Mouse (Mus musculus) embryonic fibroblast, embryonic 13.5 days (primary cell): ENCODE data around the gene Tgm4. TPM values are rescaled to one million over a fixed set of nuclear protein-coding genes. Genes with fewer than 3 reads are reported as not detected.

Source experiments
- H3K27ac ChIP-seq: 2 replicates; pipeline ENCODE4 v1.5.1; 2012; ENCODE audit warnings: low read length, control low read depth, inconsistent platforms; ENCODE audit not compliant: insufficient read depth
- H3K4me1 ChIP-seq: 2 replicates; pipeline ENCODE4 v1.6.1; 2011; ENCODE audit warnings: low read length; ENCODE audit not compliant: control insufficient read depth, insufficient read depth
- H3K4me3 ChIP-seq: 2 replicates; pipeline ENCODE4 v1.5.1; 2011; ENCODE audit warnings: mild to moderate bottlenecking, control low read depth, low read length; ENCODE audit not compliant: insufficient read depth
- CTCF ChIP-seq: IDR thresholded peaks from 2 replicates; pipeline ENCODE4 v1.5.1; 2011; ENCODE audit warnings: mild to moderate bottlenecking, control low read depth, low read length, moderate library complexity, borderline replicate concordance; ENCODE audit not compliant: insufficient read depth
- POLR2A ChIP-seq: IDR thresholded peaks from 2 replicates; pipeline ENCODE4 v1.6.1; 2011; ENCODE audit warnings: low read depth, mild to moderate bottlenecking, control low read depth, low read length, moderate library complexity
- polyA plus RNA-seq: library from polyadenylated mRNA; stranded (reverse); fragments of >200 nt; gene quantifications from 2 replicates; pipeline ENCODE4 v1.2.4, GENCODE M21; 2011; ENCODE audit warnings: low read depth; ENCODE audit not compliant: missing spikeins, insufficient read length

Tgm4 gene
- polyA plus RNA-seq, 1 experiment: not detected

DNA sequence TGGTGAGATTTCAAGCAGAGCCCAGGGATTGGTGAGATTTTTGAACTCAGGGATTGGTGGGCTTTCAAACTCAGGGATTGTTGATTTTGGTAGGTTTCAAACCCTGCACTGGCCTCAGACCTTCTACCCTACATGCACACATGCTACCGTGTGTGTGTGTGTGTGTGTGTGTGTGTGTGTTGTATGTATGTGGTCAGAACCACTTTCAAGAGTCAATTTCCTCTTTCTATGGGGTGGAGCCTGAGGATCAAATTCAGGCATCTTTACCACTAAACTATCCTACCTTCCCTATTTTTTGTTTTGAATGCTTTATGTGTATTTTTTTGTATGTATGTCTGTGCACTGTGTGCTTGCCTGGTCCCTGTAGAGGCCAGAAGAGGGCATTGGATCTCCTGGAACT is 13.1 kb downstream of the Tgm4 start:
- no peak overlapping the region for H3K4me3 ChIP-seq
- TF ChIP-seq POLR2A: no peak
- no peak for TF ChIP-seq CTCF

GRCm38 (mm10) chr9:123058724-123059292 is 24.3 kb downstream of the Tgm4 start:
- Histone ChIP-seq H3K27ac (no peak overlapping the region), H3K4me1 (no peaks in the 10 kb centered on the region)
- TF ChIP-seq POLR2A (no peak), CTCF (no peak)

More for the DNA sequence above, 13.1 kb downstream of the Tgm4 start:
- Histone ChIP-seq H3K27ac (no peak overlapping the region), H3K4me1 (no peaks in the 10 kb centered on the region)

DNA sequence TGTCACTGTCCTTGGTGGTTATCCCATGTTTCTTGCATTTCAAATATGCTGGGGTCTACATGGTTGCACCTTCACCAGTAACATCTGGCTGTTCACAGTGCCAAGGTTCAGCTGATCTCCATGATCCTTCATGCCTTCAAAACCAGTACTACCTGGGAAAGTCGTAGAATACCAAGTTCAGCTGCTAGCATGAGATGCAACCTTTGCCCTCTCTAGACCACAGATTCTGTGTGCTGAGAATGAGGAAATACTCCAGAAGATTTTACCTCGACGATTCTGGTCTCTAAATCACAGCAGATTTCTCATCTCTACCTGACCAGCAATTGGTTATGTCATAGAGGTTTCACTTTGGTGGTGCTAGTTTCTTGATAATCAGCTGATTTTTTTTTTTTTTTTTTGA is 25.6 kb downstream of the Tgm4 start:
- H3K4me3 ChIP-seq: no peak overlapping the region
- no peak overlapping the region for H3K27ac ChIP-seq
- TF ChIP-seq POLR2A: no peak
- TF ChIP-seq CTCF: no peak
- no peaks in the 10 kb centered on the region for H3K4me1 ChIP-seq

More at GRCm38 (mm10) chr9:123058724-123059292, 24.3 kb downstream of the Tgm4 start:
- H3K4me3 ChIP-seq: no peak overlapping the region

GRCm38 (mm10) chr9:123079149-123079548 is 44.6 kb downstream of the Tgm4 start:
- TF ChIP-seq CTCF (no peak), POLR2A (no peak)
- Histone ChIP-seq H3K27ac (no peak overlapping the region), H3K4me3 (no peak overlapping the region), H3K4me1 (no peaks in the 10 kb centered on the region)

DNA sequence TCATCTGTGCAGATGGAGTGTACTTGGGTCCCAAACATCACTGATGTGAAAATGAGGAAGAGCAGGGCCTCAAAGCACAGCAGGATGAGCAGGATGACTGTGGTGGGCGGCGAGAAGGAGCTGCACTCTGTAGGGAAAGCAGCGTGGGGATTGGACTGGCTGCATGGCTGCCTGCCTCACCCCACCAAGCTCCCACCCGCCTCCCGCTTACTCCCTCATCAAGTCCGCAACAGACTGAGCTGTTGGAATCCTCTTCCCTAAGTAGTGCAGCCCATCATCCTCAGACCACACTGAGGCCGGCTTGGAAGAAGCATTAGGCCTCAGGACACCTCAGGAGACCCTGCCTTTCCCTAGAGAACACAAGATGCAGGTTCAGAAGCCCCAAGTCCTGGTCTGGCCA is 45.8 kb downstream of the Tgm4 start:
- H3K4me3 ChIP-seq: no peak overlapping the region
- no peak overlapping the region for H3K27ac ChIP-seq
- H3K4me1 ChIP-seq: no peaks in the 10 kb centered on the region
- TF ChIP-seq CTCF: no peak
- no peak for TF ChIP-seq POLR2A

DNA sequence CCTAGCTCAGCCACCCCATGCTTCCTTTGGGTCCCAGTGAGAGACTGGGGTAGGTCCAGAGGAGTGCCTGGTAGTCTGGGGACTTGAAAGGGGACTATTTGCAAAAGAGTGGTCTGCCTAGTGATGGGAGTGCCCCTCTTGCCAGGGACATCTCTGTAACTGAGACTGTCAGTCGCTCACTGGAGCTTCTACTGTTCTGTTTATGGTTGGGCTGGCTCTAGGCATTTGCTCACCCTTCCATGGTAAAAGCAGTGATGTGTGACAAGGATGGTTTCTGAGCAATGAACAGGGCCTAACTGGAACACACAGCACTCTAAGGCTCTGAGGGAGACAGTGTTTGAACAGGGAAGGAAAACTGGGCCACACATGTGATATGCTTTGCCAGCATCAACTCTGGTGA is 46.3 kb downstream of the Tgm4 start:
- H3K27ac ChIP-seq: no peak overlapping the region
- H3K4me1 ChIP-seq: no peaks in the 10 kb centered on the region
- H3K4me3 ChIP-seq: no peak overlapping the region
- TF ChIP-seq CTCF (no peak), POLR2A (no peak)

GRCm38 (mm10) chr9:123085373-123085772 is 50.8 kb downstream of the Tgm4 start:
- no peaks in the 10 kb centered on the region for H3K4me1 ChIP-seq
- H3K4me3 ChIP-seq: no peak overlapping the region
- H3K27ac ChIP-seq: no peak overlapping the region
- TF ChIP-seq POLR2A (no peak), CTCF (no peak)

- Histone ChIP-seq H3K4me1 (no peaks in the 10 kb centered on the region), H3K4me3 (no peak overlapping the region), H3K27ac (no peak overlapping the region)
- no peak for TF ChIP-seq POLR2A
Observed at GRCm38 (mm10) chr9:123087558-123087957, 53.0 kb downstream of the Tgm4 start.

DNA sequence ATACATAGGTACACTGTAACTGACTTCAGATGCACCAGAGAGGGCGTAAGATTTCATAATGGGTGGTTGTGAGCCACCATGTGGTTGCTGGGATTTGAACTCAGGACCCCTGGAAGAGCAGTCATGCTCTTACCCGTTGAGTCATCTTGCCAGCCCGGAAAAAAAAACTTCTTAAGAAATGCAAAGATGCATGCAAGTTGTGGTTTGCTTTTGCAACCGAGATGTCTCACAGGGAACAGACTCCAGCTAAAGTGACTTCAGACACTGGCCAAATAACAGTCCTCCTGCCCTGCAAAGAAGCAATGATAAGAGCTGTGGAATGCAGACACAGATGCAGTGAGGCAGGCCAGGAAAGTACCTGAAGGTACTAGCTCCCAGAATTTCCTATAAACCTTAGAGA is 56.3 kb downstream of the Tgm4 start:
- TF ChIP-seq CTCF (no peak), POLR2A (no peak)
- no peak overlapping the region for H3K27ac ChIP-seq
- no peaks in the 10 kb centered on the region for H3K4me1 ChIP-seq
- H3K4me3 ChIP-seq: no peak overlapping the region

- no peak for TF ChIP-seq POLR2A
- no peak for TF ChIP-seq CTCF
- H3K4me3 ChIP-seq: no peak overlapping the region
- H3K27ac ChIP-seq: no peak overlapping the region
- no peaks in the 10 kb centered on the region for H3K4me1 ChIP-seq
Observed at GRCm38 (mm10) chr9:123099631-123100455, 65.3 kb downstream of the Tgm4 start.
